In the genomic region with DNA sequence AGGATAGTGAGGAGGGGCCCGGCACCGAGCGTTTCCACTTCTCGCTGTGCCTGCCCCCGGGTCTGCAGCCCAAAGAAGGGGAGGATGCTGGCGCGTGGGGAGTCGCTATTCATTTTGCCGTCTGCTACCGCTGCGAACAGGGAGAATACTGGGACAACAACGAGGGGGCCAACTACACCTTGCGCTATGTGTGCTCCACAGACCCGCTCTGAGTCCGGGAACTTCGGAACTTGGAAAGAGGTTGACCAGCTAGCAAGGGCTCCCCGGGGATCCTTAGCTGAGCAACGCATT, we compare ENCODE assay signal across 8 mouse cellular contexts. TPM values are rescaled to one million over a fixed set of nuclear protein-coding genes. Genes with fewer than 3 reads are reported as not detected.
A peak's percentile ranks its signal among the peaks of the same experiment; 100 is the strongest.
DNase-seq lines count a peak whose midpoint lies in the region; ATAC-seq and TF ChIP-seq lines count a peak whose summit lies in the region.

No protein-coding gene starts in this region.

- no peaks in the 10 kb centered on the region for H3K36me3 ChIP-seq in testis, adult 2 months (ENCODE audit: control insufficient read depth, insufficient read depth, low read length)
- no peaks in the 10 kb centered on the region for H3K36me3 ChIP-seq in limb, embryonic 12.5 days
- no peaks in the 10 kb centered on the region for H3K36me3 ChIP-seq in stomach, postnatal 0 days (ENCODE audit: control insufficient read depth, insufficient read depth, low read length)

- H3K27me3 ChIP-seq in cerebellum, adult 2 months (ENCODE audit: control insufficient read depth, insufficient read depth, low read length) = peaks cover 2% of the 10 kb centered on the region; the same call in 1 of the 2 replicates
- no peaks in the 10 kb centered on the region for H3K27me3 ChIP-seq in testis, adult 2 months (ENCODE audit: control insufficient read depth, insufficient read depth, low read length)
- peaks cover 33% of the 10 kb centered on the region for H3K27me3 ChIP-seq in limb, embryonic 12.5 days
- no peaks in the 10 kb centered on the region for H3K27me3 ChIP-seq in stomach, postnatal 0 days (ENCODE audit: control insufficient read depth, insufficient read depth, low read length)

- H3K4me2 ChIP-seq in limb, embryonic 12.5 days = peak overlapping the region; percentile 96
- H3K4me2 ChIP-seq in stomach, postnatal 0 days (replicated peaks; ENCODE audit: low read depth) = peak overlapping the region; percentile 100

- H3K9me3 ChIP-seq in limb, embryonic 12.5 days = no peaks in the 10 kb centered on the region
- no peaks in the 10 kb centered on the region for H3K9me3 ChIP-seq in stomach, postnatal 0 days (ENCODE audit: control insufficient read depth, low read length)

- H3K9ac ChIP-seq in limb, embryonic 12.5 days (replicated peaks) = peak overlapping the region; percentile 67; the same call in 1 of the 2 replicates
- H3K9ac ChIP-seq in stomach, postnatal 0 days (ENCODE audit: low read length) = peak overlapping the region; percentile 47

- no peak for TF ChIP-seq EP300 in stomach, postnatal 0 days (optimal IDR thresholded peaks at IDR 0.05)

- WGBS in cerebellum, adult 2 months = 1% methylated on average over 18 of the region's 18 CpGs
- under 1% methylated on average over 18 of the region's 18 CpGs for WGBS in limb, embryonic 12.5 days
- under 1% methylated on average over 18 of the region's 18 CpGs for WGBS in stomach, postnatal 0 days

- TF ChIP-seq CTCF in cerebellum, adult 2 months (IDR thresholded peaks at IDR 0.05; ENCODE audit: borderline replicate concordance, insufficient read depth, low read depth, low read length) = no peak
- no peak for TF ChIP-seq CTCF in testis, adult 2 months (IDR thresholded peaks at IDR 0.05; ENCODE audit: control insufficient read depth, insufficient read depth, insufficient replicate concordance, low read depth, low read length)
- TF ChIP-seq CTCF in stomach, postnatal 0 days (IDR thresholded peaks at IDR 0.05; ENCODE audit: low read depth) = no peak

- no peaks in the 10 kb centered on the region for H3K4me1 ChIP-seq in cerebellum, adult 2 months (ENCODE audit: control insufficient read depth, insufficient read depth, low read length)
- peaks cover 7% of the 10 kb centered on the region; the same call in 1 of the 2 replicates for H3K4me1 ChIP-seq in testis, adult 2 months (ENCODE audit: control insufficient read depth, insufficient read depth, low read length)
- peaks cover 13% of the 10 kb centered on the region for H3K4me1 ChIP-seq in limb, embryonic 12.5 days (replicated peaks)
- peaks cover 5% of the 10 kb centered on the region; the same call in 1 of the 2 replicates for H3K4me1 ChIP-seq in stomach, postnatal 0 days (replicated peaks; ENCODE audit: control insufficient read depth, insufficient read depth)

- peak overlapping the region; percentile 48 for H3K4me3 ChIP-seq in cerebellum, adult 2 months (replicated peaks; ENCODE audit: insufficient read depth, low read depth, low read length)
- H3K4me3 ChIP-seq in testis, adult 2 months (ENCODE audit: control insufficient read depth, low read depth, low read length) = peak overlapping the region; percentile 9
- H3K4me3 ChIP-seq in limb, embryonic 12.5 days (replicated peaks) = peak overlapping the region; percentile 63
- peak overlapping the region; percentile 58 for H3K4me3 ChIP-seq in stomach, postnatal 0 days (ENCODE audit: low read depth, low read length)

- TF ChIP-seq POLR2A in cerebellum, adult 2 months (IDR thresholded peaks at IDR 0.05; ENCODE audit: borderline replicate concordance, insufficient read depth, low read length) = no peak
- no peak for TF ChIP-seq POLR2A in testis, adult 2 months (IDR thresholded peaks at IDR 0.05; ENCODE audit: control insufficient read depth, low read depth, low read length)

- DNase-seq in cerebellum, adult 2 months = no peak
- DNase-seq in testis, postnatal 14 days (ENCODE audit: low spot score) = no peak
- no peak for DNase-seq in stomach, postnatal 0 days (ENCODE audit: low spot score)
- DNase-seq in urinary bladder, postnatal 4 days (ENCODE audit: low spot score in 2 of 2) = no peak
- DNase-seq in MN1 (ENCODE audit: low spot score) = no peak

- no peak for ATAC-seq in cerebellum, adult (ENCODE audit: insufficient number of reproducible peaks, low FRiP score, low TSS enrichment)
- no peak for ATAC-seq in limb, embryonic 12.5 days (ENCODE audit: insufficient number of reproducible peaks, insufficient read depth, low FRiP score, low TSS enrichment, low read depth)
- no peak for ATAC-seq in stomach, postnatal 0 days (ENCODE audit: low FRiP score, low TSS enrichment)

- no peak overlapping the region for H3K27ac ChIP-seq in cerebellum, adult 2 months (ENCODE audit: insufficient read depth, low read length)
- no peak overlapping the region for H3K27ac ChIP-seq in testis, adult 2 months (ENCODE audit: control insufficient read depth, insufficient read depth, low read depth, low read length)
- no peak overlapping the region for H3K27ac ChIP-seq in limb, embryonic 12.5 days
- H3K27ac ChIP-seq in stomach, postnatal 0 days (replicated peaks) = no peak overlapping the region

RNA-seq across cellular contexts. Expression of a gene that starts 10.7 kb away (rescaled TPM):
- 1.6 and 1.7 TPM in 2 replicates for polyA plus RNA-seq in cerebellum, adult 2 months (2012; rRNA removed)
- 0.07 TPM in 1 of 2 replicates, not detected in the other for polyA plus RNA-seq in testis, adult 2 months (2012; rRNA removed)
- 1.6 and 1.9 TPM in 2 replicates for polyA plus RNA-seq in limb, embryonic 12.5 days (2016; fragmentation: Nextera tagmentation; extraction: Ambion mirVana)
- 0.05 and 0.21 TPM in 2 replicates for polyA plus RNA-seq in stomach, postnatal 0 days (2015; fragmentation: Nextera tagmentation; extraction: Ambion mirVana)

Comparison
In these comparisons a context has a peak if more than half of its experiments do, and no peak if none do; other contexts are left out.
1. H3K4me3 ChIP-seq: peak in every context shown above with its lines; median percentile 63 in limb, embryonic 12.5 days; 58 in stomach, postnatal 0 days; 48 in cerebellum, adult 2 months; 9 in testis, adult 2 months.